Mouse (Mus musculus): ENCODE data around the gene Sept11.
A peak's percentile ranks its signal among the peaks of the same experiment; 100 is the strongest.

Sept11 gene

GRCm38 (mm10) chr5:93092857-93093622 is at the start of gene Sept11:
Gene Sept11 (plus strand): TSS chr5:93093437.
- peak; percentile 92 for DNase-seq

GRCm38 (mm10) chr5:93043688-93044583 is 49.3 kb upstream of the Sept11 start:
- DNase-seq, result no peak

- peak; percentile 15 for DNase-seq
Observed at GRCm38 (mm10) chr5:93044584-93045370, 48.5 kb upstream of the Sept11 start, which contains the start of gene Sowahb. Gene Sowahb (minus strand): TSS chr5:93045022.

- no peak for DNase-seq
Observed at GRCm38 (mm10) chr5:93045371-93045714, 47.9 kb upstream of the Sept11 start.

DNA sequence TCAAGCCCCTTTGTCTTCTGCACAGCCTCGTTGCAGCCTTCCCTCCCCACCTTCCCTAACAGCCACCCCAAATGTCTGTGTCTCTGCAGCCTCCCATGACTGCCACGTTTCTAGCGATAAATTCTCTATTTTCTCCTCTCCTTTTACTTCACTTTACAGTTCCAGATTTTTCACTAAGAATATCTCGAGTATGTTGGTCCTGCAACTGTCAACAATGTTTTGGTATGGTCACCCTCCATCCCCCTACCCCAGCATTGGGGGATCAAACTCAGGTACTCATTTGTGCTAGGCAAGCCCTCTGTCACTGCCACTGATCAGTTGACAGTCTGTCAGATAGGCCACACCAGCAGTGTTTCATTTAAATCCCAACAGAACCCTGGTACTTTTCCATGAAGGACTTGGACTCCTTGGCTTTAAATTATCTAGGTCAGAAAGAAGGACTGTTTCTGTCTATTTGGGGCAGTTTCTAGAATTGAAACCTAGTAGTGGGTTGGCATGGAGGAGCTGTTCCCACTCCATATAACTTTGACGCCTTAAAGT is 46.9 kb upstream of the Sept11 start:
- DNase-seq, result no peak

- DNase-seq, result no peak
Observed at GRCm38 (mm10) chr5:93048481-93049240, 44.6 kb upstream of the Sept11 start.

DNA sequence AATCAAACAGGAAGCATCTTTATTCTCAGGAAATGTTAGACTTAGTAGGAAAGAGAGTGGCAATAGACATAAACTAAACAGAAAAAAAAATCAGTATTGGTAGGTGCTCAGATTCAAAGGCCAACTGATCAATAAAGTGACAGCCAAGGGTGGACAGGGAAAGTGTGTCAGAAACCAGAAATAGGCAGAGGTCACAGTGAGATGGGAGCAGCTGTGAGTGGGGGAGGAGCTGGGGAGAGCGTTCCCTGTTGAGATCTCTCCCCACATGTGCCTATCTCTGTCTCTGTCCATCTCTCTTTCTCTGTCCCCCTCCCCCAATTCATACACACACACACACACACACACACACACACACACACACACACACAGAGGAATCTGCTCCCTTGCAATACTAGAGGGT is 43.3 kb upstream of the Sept11 start:
- no peak for DNase-seq

- DNase-seq, result no peak
Observed at GRCm38 (mm10) chr5:93051041-93051440, 42.2 kb upstream of the Sept11 start.

GRCm38 (mm10) chr5:93051951-93052350 is 41.3 kb upstream of the Sept11 start:
- DNase-seq, result no peak

- DNase-seq, result no peak
Observed at GRCm38 (mm10) chr5:93053606-93054397, 39.4 kb upstream of the Sept11 start.

DNA sequence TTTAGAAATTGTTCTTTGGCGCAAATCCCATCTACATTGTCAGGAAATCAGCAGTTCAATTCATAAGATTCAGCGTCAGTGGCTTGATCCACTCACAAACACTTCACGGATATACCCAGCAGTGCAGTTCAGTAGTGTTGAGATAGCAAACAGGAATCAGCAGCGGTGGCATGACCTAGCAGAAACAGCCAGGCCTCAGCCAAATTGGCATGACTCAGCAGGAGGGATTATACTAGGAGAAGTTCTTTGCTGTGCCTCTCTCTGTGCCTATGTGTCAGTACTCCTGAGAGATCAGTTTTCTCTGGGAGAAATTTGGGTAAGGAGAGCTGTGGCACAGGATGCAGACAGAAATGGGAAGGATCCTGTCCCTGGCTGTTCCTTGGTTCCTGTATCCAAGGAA is 32.4 kb upstream of the Sept11 start:
- no peak for DNase-seq

- DNase-seq, result no peak
Observed at GRCm38 (mm10) chr5:93077661-93078323, 15.4 kb upstream of the Sept11 start.

- DNase-seq, result no peak
Observed at GRCm38 (mm10) chr5:93079596-93079995, 13.6 kb upstream of the Sept11 start.

DNA sequence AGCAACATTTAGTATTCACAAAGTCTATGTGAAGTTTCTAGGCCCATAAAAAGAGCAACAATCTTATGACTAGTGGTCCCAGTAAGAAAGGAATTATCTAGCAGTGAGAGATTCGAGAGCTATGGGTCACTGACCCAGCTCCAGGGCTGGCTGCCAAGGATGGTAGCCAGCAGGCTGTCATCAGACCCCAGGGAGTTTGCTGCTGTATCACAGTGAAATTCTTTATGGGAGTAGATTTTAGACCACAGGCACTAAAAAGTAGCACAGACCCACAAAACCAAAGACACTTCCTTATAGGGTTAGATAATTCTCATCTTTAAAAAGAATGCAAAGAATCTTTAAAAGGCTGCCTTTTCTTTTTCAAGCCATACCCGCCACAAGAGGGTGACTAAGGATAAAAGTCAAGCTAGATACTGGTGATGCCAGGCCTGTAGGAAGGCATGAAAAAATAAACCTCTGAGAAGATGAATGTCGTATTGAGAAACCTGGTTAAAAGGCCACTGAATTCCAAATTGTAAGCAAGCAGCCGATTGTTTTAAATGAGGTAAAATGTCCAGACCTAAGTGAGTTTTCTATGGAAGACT is 8.1 kb upstream of the Sept11 start:
- DNase-seq, result no peak

GRCm38 (mm10) chr5:93085900-93086299 is 7.3 kb upstream of the Sept11 start:
- no peak for DNase-seq

DNA sequence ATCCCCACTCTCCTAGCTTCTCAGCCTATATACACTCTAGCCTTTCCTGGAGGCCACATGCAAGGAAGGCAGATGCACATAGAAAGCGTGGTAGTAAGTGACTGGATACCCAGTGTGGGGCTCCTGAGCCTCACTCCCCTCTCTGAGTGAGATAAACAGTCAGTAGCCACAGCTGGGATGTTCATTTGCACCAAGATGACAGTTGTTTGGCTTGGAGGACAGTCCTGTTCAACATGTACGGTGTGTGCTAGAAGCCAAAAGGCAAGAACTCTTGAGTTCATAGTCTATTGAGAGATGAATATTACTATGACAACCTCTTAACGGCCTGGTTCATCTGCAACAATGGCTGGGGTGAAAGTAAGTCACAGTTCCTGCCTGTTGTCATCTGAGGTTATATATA is 2.0 kb upstream of the Sept11 start:
- no peak for DNase-seq

DNA sequence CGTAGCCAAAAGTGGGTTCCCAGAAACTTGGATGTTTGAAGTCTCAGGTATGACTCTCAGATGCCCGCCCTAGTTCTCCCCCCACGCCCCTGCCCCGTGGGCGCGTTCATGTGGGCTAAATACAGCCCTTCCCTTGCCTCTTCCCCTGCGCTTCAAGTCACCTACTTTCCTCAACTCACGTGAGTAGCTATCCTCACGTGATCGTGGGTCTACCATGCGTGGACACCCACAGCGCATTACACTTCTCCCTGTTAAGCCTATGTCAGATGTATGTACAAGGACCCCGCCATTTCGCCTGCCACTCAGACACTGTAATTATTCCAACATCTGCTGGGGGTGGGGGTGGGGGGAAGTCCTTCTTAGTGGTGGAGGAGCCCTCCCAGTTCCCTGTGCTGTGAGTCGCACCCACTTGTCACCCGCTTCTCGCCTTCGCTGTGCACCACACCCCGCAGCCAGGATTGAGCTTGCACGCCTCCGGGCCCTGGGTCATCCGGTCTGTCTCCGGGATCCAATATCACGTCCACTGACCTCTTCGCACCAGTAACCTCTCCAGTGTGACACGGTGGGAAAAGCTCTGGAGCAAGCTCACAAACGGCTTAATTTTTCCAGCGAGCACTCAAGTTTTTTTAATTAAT is 973 bp upstream of the Sept11 start:
- peak; percentile 48 for DNase-seq

DNA sequence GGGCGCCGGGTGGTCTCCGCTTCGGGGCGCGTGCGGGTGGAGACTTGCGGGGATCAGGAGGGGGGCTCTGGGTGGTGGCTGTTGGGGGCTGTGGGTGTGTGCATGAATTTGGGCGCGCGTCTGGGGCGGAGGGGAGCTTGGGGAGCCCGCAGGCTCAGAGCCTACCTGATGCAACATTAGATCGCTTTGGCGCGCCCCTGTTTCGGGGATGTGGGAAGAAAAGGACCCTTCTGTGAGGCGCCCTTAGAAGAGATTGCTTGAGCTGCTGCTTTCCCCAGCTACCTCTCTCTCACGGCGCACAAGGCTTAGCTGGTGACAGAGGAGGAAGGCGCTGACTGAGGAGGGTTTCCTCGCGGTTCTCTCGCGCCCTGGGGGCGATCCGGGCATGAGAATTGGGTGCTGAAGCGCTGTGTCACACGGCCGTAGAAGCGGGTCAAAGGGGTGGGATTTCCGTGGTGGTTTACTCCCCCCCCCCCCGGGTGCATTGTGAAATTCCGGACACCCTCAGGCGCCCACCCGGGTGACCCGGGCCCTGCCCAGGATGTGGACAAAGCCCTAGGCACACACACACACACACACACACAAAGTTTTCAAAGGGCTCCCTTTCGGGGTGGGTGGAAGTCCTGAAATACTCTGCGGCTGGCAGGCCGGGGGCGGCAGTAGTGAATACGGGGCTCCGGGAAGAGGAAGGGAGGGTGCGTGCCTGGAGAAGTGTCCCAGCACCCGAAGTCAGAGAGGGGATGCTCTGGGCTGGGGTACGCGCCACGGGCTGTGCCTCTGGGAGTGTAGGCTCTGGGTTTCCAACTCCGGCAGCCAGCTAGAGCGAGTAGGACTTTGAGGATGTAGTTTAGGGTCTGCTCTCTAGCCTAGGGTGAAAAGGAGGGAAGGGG is 646 bp downstream of the Sept11 start:
- peak; percentile 56 for DNase-seq

DNA sequence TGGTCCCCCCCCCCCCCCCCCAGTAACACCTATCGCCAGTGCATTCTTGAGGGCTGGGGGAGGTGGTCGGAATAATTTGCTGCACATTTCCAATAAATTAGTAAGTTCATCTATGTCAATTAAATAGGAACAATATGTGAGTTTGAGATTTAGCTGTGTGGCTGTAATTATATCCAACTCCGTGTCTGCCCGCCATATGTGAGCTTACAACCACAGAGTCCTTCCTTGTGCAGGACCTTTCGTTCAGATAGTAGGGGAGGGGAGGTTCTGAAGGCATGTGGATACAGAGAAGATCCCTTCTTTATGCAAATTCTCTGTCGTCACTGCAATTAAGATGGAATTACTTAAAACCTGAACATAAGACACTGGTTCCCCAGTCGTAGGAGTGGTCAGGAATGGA is 2.1 kb downstream of the Sept11 start:
- DNase-seq, result no peak
